Mouse (Mus musculus) neural tube, embryonic 11.5 days (tissue): ENCODE measurements around the gene Dst. TPM values are rescaled to one million over a fixed set of nuclear protein-coding genes. Genes with fewer than 3 reads are reported as not detected.

Experiments
- ATAC-seq: fragments of 200-750 bp; cut with Nextera tagmentation; 2 replicates; pipeline ENCODE4 v1.8.0; 2017; ENCODE audit warnings: moderate number of reproducible peaks, mild to moderate bottlenecking, moderate TSS enrichment, moderate library complexity; ENCODE audit not compliant: insufficient read depth, low FRiP score, low TSS enrichment
- DNase-seq: peaks from one replicate; pipeline ENCODE4 v3.0.0-alpha.2; 2015; ENCODE audit warnings: low spot score
- H3K27ac ChIP-seq: fragments of 300-500 bp; sonication (generic); 2 replicates; pipeline ENCODE4 v1.5.1; 2014; ENCODE audit warnings: low read depth, mild to moderate bottlenecking, low read length
- H3K27me3 ChIP-seq: fragments of 300-500 bp; sonication (generic); 2 replicates; pipeline ENCODE4 v1.6.1; 2014; ENCODE audit warnings: mild to moderate bottlenecking, low read length, mixed read lengths; ENCODE audit not compliant: control insufficient read depth, insufficient read depth
- H3K36me3 ChIP-seq: fragments of 300-500 bp; sonication (generic); 2 replicates; pipeline ENCODE4 v1.6.1; 2014; ENCODE audit warnings: mild to moderate bottlenecking, low read length, moderate library complexity, mixed read lengths; ENCODE audit not compliant: control insufficient read depth, insufficient read depth
- H3K4me1 ChIP-seq: fragments of 300-500 bp; sonication (generic); 2 replicates; pipeline ENCODE4 v1.6.1; 2014; ENCODE audit warnings: low read length, mixed read lengths; ENCODE audit not compliant: control insufficient read depth, insufficient read depth
- H3K4me2 ChIP-seq: fragments of 300-500 bp; sonication (generic); 2 replicates; pipeline ENCODE4 v1.6.1; 2014; ENCODE audit warnings: low read depth, mild to moderate bottlenecking, moderate library complexity
- H3K4me3 ChIP-seq: fragments of 300-500 bp; sonication (generic); 2 replicates; pipeline ENCODE4 v1.5.1; 2014; ENCODE audit warnings: low read depth, low read length
- H3K9ac ChIP-seq: fragments of 300-500 bp; sonication (generic); 2 replicates; pipeline ENCODE4 v1.6.1; 2014; ENCODE audit warnings: mild to moderate bottlenecking, low read length
- H3K9me3 ChIP-seq: fragments of 300-500 bp; sonication (generic); 2 replicates; pipeline ENCODE4 v1.6.1; 2016; ENCODE audit warnings: low read length; ENCODE audit not compliant: control insufficient read depth
- WGBS: fragments of 180-500 bp; shearing (Covaris S2); extraction: QIAGEN DNeasy Blood & Tissue Kit; methylation state at CpG from one replicate; pipeline ENCODE4 v1.1.7; 2014; 5-methylcytosine and 5-hydroxymethylcytosine counted together
- polyA plus RNA-seq: library from polyadenylated mRNA; unstranded; fragments of >200 nt; fragmentation: Nextera tagmentation; extraction: Ambion mirVana; gene quantifications from 2 replicates; pipeline ENCODE4 v1.2.1, GENCODE M21; 2014

Gene Dst
- polyA plus RNA-seq, 1 experiment from 2014 or later, result 46.2 TPM

DNA sequence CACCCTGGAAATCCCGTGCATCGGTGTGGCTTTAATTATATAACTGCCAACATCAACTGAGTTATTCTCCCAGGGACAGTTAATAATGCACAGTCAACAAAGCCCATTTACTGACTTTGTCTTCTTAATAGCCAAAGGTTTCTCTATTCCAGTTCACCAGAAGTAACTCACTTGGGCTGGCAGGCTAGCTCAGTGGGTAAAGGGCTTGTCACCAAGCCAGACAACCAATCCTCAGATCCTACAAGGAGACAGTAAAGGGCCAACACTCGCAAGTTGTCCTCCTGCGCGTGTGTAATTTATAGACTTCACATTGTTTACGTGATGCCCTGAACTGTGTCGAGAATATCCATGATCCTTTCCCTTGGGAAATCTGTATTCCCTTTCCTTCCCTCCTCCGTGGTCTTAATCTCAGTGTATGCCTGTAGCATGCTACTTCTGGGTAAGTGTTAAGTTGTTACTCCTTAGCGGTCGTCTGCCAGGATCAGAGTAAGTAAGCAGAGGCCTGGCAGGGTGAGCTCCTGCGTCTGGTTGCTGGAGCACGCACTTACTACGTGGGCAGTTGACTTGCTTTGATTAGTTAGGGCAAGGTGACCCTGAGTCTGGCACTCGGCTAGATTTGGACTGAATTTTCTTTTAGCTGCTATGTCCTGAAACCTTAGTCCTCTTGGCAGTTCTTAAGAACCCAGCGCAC, 338.1 kb downstream of the Dst start:
- Histone ChIP-seq H3K9me3 (no peaks in the 10 kb centered on the region), H3K4me3 (no peak overlapping the region), H3K9ac (no peak overlapping the region), H3K27ac (no peak overlapping the region), H3K4me2 (no peak overlapping the region), H3K36me3 (no peaks in the 10 kb centered on the region), H3K4me1 (no peaks in the 10 kb centered on the region), H3K27me3 (no peaks in the 10 kb centered on the region)
- WGBS, result 86% methylated on average over 15 of the region's 15 CpGs
- DNase-seq (no peak), ATAC-seq (no peak)

DNA sequence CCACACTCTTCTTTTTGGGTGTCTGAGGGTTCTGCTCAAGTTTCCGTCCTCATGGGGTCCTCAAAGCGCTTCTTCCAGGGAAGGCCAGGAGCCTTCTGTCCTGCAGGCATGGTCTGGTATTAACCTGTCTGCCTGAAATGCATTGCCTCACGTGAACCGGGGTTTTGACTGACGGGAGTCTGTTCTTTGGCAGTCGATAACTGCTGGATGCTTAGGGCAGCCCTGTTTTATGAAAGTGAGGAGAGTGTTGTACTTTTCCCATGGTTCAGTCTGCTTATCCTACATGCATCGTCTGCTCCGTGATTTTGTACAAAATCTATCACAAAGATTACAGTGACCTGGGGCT, 338.6 kb downstream of the Dst start:
- ATAC-seq (no peak), DNase-seq (no peak)
- Histone ChIP-seq H3K4me1 (no peaks in the 10 kb centered on the region), H3K4me2 (no peak overlapping the region), H3K9ac (no peak overlapping the region), H3K27me3 (no peaks in the 10 kb centered on the region), H3K27ac (no peak overlapping the region), H3K4me3 (no peak overlapping the region), H3K9me3 (no peaks in the 10 kb centered on the region), H3K36me3 (no peaks in the 10 kb centered on the region)
- WGBS, result 91% methylated on average over 8 of the region's 8 CpGs

- Histone ChIP-seq H3K27ac (no peak overlapping the region), H3K36me3 (no peaks in the 10 kb centered on the region; the same call in 1 of the 2 replicates), H3K9me3 (no peaks in the 10 kb centered on the region), H3K9ac (no peak overlapping the region), H3K4me1 (no peaks in the 10 kb centered on the region), H3K4me3 (no peak overlapping the region), H3K27me3 (no peaks in the 10 kb centered on the region), H3K4me2 (no peak overlapping the region)
- 92% methylated on average over 13 of the region's 13 CpGs for WGBS
- no peak for DNase-seq
- ATAC-seq, result no peak
These were observed 343.1 kb downstream of the Dst start for GRCm38 (mm10) chr1:34251137-34251536.

- Histone ChIP-seq H3K9ac (no peak overlapping the region), H3K4me1 (no peaks in the 10 kb centered on the region), H3K4me3 (no peak overlapping the region), H3K9me3 (no peaks in the 10 kb centered on the region), H3K36me3 (peaks cover 2% of the 10 kb centered on the region; the same call in 1 of the 2 replicates), H3K4me2 (no peak overlapping the region), H3K27me3 (no peaks in the 10 kb centered on the region), H3K27ac (no peak overlapping the region)
- ATAC-seq (no peak), DNase-seq (no peak)
- WGBS, result 92% methylated on average over 8 of the region's 8 CpGs
These were observed 344.2 kb downstream of the Dst start for GRCm38 (mm10) chr1:34252267-34252666.

GRCm38 (mm10) chr1:34253876-34254275, 345.9 kb downstream of the Dst start:
- WGBS, result 90% methylated on average over 7 of the region's 7 CpGs

GRCm38 (mm10) chr1:34259898-34260297, 351.9 kb downstream of the Dst start:
- 93% methylated on average over 8 of the region's 8 CpGs for WGBS
- no peaks in the 10 kb centered on the region for H3K27me3 ChIP-seq
- H3K9me3 ChIP-seq, result no peaks in the 10 kb centered on the region
- no peak overlapping the region for H3K27ac ChIP-seq
- ATAC-seq (no peak), DNase-seq (no peak)
- no peak overlapping the region for H3K4me3 ChIP-seq
- H3K36me3 ChIP-seq, result peaks cover 7% of the 10 kb centered on the region; the same call in 1 of the 2 replicates
- no peaks in the 10 kb centered on the region for H3K4me1 ChIP-seq
- no peak overlapping the region for H3K9ac ChIP-seq
- no peak overlapping the region for H3K4me2 ChIP-seq

More at GRCm38 (mm10) chr1:34253876-34254275, 345.9 kb downstream of the Dst start:
- Histone ChIP-seq H3K4me3 (no peak overlapping the region), H3K4me1 (no peaks in the 10 kb centered on the region), H3K36me3 (peaks cover 3% of the 10 kb centered on the region; the same call in 1 of the 2 replicates), H3K4me2 (no peak overlapping the region), H3K27me3 (no peaks in the 10 kb centered on the region), H3K9ac (no peak overlapping the region), H3K9me3 (no peaks in the 10 kb centered on the region), H3K27ac (no peak overlapping the region)
- ATAC-seq (no peak), DNase-seq (no peak)

- Histone ChIP-seq H3K27ac (no peak overlapping the region), H3K9ac (no peak overlapping the region), H3K4me3 (no peak overlapping the region), H3K27me3 (no peaks in the 10 kb centered on the region), H3K9me3 (no peaks in the 10 kb centered on the region), H3K36me3 (peaks cover 7% of the 10 kb centered on the region; the same call in 1 of the 2 replicates), H3K4me1 (no peaks in the 10 kb centered on the region), H3K4me2 (no peak overlapping the region)
- no peak for ATAC-seq
- DNase-seq, result no peak
- 83% methylated on average over 12 of the region's 12 CpGs for WGBS
These were observed 353.0 kb downstream of the Dst start for GRCm38 (mm10) chr1:34261011-34261410.

GRCm38 (mm10) chr1:34268520-34268919, 360.5 kb downstream of the Dst start:
- Histone ChIP-seq H3K36me3 (peaks cover 4% of the 10 kb centered on the region; the same call in 1 of the 2 replicates), H3K27ac (no peak overlapping the region), H3K9me3 (no peaks in the 10 kb centered on the region), H3K4me1 (no peaks in the 10 kb centered on the region), H3K9ac (no peak overlapping the region), H3K27me3 (no peaks in the 10 kb centered on the region), H3K4me3 (no peak overlapping the region), H3K4me2 (no peak overlapping the region)
- WGBS, result 93% methylated on average over 13 of the region's 13 CpGs
- ATAC-seq, result no peak
- no peak for DNase-seq

GRCm38 (mm10) chr1:34269578-34269977, 361.6 kb downstream of the Dst start:
- Histone ChIP-seq H3K4me3 (no peak overlapping the region), H3K9ac (no peak overlapping the region), H3K9me3 (no peaks in the 10 kb centered on the region), H3K36me3 (peaks cover 4% of the 10 kb centered on the region; the same call in 1 of the 2 replicates), H3K4me1 (no peaks in the 10 kb centered on the region), H3K4me2 (no peak overlapping the region), H3K27ac (no peak overlapping the region), H3K27me3 (no peaks in the 10 kb centered on the region)
- ATAC-seq (no peak), DNase-seq (no peak)
- 92% methylated on average over 11 of the region's 11 CpGs for WGBS
